Mouse (Mus musculus): Measurements from ENCODE around the gene Ndufv2.

Gene Ndufv2

GRCm38 (mm10) chr17:66101380-66102330 lies at the start of gene Ndufv2:
TSS of gene Ndufv2 (minus strand) at chr17:66101559.
- peak; percentile 95 for DNase-seq

GRCm38 (mm10) chr17:66131212-66131611 lies 29.9 kb upstream of the Ndufv2 start:
- DNase-seq: no peak

DNA sequence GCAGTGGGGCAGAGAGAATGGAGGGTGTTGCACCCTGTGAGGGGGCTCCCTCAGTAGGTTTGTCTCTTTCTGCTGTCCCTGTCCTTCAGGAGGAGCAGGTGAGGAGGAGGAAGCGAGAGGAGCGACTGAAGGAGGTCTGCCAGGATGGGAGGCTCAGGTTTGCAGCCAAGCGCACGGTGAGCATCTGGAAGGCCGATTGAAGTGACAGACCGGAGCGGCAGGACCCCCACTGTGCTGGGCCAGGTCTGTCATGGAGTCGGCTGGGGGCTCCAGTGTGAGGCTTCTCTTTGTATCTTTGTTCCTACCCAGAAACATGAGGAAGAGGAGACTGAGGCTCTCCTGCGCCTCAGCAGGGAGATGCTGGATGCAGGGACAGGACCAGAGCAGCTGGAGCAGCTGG lies 29.0 kb upstream of the Ndufv2 start:
- DNase-seq: no peak

DNA sequence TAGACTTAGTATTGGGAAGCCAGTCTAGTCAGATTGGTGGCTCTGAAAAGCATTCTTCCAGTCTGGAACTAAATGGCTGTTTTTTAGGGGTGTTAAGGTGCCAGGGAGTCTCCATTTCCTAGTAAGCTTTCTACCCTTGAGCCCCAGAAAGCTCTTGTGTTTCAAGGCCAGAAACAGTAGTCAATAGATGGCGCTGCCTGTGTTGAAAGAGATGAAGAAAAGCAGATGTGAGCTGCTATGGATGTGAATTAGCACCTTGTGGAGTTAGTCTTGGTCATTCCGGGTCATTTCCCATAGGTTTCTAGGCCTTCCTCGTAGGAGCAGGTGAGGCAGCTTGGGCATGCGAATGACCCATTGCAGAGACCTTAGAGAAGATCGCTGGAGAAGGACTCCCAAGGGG lies 23.9 kb upstream of the Ndufv2 start:
- no peak for DNase-seq

DNA sequence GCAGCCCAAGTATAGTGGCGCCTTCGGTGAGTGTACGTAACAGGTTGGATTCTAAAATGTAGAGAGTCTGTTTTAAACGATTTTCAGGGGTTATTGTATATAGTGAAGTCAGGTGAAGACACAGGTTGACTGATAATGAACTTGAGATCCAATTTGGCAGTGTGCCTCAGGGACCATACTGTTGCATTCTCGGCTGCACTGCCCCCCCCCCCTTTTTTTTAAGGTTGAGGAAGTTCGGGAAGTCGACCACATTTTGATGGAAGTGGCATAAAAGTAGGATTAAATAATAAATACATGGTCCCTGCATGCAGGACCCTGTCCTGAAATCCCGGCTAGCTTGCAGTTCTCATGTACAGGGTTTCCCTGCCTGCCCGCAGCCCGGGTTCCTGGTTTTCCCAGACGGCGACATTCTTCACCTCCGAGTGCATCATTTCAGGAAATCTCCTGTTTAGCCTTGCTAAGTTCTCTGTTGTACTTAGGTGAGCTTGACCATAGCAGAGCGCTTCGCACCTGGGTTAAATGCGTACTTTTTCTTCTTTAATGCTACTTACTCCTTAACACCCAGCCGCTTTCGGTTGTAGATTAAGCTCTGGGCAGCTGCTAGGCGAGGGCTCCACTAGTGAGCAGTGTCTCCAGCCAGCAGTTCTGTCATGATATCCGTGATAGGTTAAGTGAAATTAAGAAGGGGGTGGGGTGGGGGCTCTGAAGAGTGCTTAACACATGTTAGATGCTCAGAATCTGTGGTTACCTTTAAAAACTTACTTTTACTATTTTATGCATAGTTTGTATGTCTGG lies 22.7 kb upstream of the Ndufv2 start:
- no peak for DNase-seq

DNA sequence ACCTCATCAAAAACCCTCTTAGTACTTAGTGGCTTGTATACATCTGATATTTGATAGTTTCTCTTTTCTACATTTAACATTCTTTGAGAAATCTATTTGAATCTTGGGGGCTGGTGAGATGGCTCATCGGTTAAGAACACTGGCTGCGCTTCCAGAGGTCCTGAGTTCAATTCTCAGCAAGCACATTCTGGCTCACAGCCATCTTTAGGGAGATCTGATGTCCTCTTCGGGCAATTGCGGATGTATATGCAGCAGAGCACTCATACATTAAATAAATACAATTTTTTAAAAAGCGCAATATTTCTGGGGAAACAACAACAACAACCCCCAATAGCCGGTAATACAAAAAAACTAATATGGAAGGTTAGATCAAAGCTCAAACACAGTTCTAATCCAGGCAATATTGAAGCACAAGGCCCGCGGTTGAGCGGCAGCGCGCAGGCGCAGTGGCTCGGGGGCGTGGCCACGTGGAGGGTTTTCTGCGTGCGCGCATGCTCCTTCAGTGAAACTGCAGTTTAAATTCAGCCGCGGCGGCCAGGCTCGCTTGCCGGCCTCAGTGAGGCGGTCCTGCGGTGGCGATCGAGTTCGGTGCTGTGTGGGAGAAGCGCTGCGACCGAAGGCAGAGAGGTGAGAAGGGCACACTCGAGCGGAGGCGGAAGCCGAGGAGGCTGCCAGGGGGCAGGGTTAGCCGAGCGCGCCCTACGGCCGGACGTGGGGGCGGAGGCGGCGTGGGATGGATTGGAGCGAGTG lies 21.9 kb upstream of the Ndufv2 start, which contains the start of gene Ddx11:
Gene Ddx11 (plus strand): TSS at position 455 of the 750 bp plus-strand sequence.
- DNase-seq: peak; percentile 93

GRCm38 (mm10) chr17:66120701-66121100 lies 19.3 kb upstream of the Ndufv2 start:
- DNase-seq: no peak

DNA sequence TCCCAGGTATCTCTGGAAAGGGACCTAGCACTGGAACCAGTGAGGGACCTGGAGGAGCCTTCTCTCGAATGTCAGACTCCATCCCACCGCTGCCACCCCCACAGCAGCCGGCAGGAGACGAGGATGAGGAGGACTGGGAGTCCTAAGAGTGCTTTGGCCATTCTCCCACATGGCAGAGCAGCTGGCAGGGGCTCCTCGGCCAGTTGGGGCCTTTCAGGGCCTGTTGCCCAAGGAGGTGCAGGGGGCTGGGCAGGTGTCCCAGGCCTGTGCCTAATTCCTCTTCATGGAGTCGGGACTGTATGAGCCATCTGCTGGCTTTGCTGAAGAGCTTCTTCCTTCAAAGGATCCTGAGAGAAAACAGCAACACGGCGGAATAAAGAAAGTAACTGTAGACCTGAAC lies 17.6 kb upstream of the Ndufv2 start:
- DNase-seq: no peak

GRCm38 (mm10) chr17:66112166-66112565 lies 10.8 kb upstream of the Ndufv2 start:
- DNase-seq: no peak

DNA sequence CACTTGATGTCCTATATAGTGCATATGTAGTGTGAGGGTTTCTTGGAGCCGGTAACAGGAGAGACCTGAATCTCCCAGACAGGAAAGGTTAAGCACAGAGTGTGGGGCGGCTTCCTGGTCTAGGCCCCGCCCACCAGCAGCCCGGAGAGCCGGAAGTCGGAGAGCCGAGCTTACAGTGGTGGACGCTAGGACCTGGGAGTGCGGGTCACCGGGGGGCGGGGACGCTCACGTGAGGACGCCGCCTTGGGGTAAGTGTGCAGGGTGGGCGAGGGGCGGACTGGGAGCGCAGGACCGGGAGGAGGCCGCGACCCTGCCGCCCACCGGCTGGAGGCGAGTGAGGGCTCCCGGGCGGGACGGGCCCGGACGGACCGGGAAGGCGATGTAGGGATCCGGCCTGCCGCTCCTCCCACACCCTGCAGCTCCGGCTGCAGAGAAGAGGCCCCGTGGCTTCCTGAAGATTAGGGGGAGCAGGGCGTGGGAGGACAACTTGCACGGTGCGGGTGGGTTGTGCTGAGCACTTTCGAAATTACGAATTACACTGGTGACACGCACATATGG lies 10.1 kb upstream of the Ndufv2 start, which contains the start of gene Washc1:
Gene Washc1 (plus strand): TSS at position 144 of the 558 bp plus-strand sequence.
- peak; percentile 94 for DNase-seq

GRCm38 (mm10) chr17:66110746-66111145 lies 9.4 kb upstream of the Ndufv2 start:
- no peak for DNase-seq

DNA sequence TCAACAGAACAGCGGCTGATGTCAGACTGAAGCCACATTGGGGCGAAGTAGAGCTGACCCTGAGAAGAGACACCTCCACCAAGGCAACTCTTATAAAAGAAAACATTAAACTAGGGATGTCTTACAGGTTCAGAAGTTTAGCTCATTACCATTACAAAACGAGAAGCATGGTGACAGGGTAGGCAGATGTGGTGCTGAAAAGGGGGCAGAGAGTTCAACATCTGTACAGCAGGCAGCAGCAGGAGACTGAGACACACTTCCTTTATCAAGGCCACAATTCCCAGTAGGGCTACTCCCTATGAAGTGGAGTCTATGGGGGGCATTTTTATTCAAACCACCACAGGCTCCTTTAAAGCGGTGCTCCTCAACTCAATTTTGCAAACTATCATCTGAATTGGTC lies 6.8 kb upstream of the Ndufv2 start:
- DNase-seq: no peak

GRCm38 (mm10) chr17:66107466-66107865 lies 6.1 kb upstream of the Ndufv2 start:
- no peak for DNase-seq

DNA sequence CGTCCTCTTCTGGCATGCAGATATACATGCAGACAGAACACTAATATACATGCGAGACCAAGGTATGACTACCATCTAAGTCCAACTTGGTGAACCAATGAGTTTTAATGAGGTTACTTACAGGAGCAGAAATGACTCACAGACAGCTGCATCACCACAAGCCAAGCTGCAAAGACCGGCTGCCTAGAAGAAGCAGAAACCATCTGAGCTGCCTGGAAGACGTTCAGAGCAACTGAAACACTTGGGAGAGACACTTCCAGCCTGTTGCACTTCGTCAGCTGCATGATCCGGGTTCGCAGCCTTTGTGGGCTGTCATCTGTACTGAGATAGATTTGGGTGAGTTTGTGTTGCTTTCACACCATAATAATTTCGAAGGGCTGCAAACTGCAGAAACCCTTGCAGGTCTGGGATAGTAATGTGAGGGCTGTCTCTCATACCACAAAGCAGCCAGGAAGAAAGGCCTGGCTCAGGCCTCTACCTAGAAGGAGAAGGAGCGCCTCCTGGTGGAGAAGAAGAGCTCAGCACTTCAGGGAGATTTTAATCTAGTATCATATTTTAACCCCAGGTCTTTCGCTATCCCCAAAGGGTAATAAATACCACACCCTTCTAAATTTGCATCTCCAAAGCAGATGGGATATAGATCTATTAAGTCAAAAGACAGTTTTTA lies 5.4 kb upstream of the Ndufv2 start:
- peak; percentile 80 for DNase-seq

DNA sequence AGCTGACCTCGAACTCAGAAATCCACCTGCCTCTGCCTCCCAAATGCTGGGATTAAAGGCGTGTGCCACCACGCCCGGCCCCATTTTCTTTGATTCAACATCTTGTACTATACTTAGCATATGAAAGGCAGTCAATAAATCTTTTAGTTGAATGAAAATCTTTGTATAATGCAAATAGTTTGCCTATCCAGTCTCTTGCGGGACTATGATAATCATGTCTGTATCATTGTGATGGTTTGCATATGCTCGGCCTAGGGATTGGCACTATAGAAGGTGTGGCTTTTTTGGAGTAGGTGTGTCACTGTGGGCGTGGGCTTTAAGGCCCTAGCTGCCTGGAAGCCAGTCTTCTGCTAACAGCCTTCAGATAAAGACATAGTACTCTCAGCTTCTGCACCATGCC lies 2.7 kb upstream of the Ndufv2 start:
- no peak for DNase-seq

DNA sequence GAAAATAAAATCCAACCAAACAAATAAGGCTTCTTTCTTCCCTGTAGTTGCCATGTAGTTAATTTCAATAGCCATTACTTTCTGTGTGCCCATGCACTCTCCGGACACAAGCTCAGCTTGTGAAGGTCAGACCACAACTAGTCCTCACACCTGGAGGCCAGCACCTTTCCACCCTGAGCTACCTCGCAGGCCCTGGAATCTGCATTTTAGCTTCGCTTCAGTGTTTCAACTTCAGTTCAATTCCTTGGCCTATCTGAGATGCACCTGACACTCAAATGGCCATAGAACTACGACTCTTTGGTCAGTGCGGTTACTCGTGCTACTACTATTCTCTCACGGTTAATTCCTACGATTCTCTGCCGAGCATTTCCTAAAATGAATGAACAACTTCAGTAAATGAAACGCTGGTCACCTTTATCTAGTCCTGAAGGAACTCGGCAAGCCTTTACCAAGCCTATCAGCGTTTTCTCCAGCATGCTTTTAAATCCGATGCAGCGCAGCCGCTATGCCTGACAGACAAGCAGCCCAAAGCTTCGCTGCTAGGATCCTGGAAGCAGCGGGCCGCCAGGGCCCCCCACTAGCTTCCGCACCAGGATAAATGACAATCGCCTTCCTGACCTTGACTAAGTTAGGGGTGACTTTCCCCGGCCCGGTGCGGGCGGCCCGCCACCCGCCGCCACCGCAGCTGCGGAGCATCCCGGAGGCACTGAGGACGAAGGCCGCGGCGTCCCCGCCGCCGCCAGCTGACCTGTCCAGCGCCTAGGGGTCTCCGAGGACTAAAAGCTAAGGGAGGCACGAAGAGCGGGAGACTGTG lies 586 bp downstream of the Ndufv2 start:
- peak; percentile 22 for DNase-seq

- DNase-seq: no peak
Measured at GRCm38 (mm10) chr17:66092664-66093063, 8.7 kb downstream of the Ndufv2 start.

DNA sequence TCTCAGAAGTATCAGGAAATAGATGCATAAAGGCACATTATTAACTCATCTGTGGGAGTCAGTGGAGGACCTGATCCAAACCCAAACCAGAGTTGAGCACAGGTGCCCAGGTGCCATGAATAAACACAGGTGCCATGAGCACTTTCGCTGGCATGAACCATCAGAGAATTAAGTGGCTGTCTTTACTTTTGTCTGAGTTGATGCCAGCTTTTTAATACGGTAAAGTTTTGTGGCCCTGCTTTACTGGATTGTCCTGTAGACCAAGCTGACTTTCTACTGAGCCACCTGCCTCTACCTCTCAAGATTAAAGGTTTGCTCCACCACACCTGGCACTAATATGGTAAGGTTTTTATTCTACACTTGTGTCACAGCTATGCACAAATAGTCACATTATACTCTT lies 9.3 kb downstream of the Ndufv2 start:
- no peak for DNase-seq

GRCm38 (mm10) chr17:66091392-66091791 lies 10.0 kb downstream of the Ndufv2 start:
- no peak for DNase-seq

DNA sequence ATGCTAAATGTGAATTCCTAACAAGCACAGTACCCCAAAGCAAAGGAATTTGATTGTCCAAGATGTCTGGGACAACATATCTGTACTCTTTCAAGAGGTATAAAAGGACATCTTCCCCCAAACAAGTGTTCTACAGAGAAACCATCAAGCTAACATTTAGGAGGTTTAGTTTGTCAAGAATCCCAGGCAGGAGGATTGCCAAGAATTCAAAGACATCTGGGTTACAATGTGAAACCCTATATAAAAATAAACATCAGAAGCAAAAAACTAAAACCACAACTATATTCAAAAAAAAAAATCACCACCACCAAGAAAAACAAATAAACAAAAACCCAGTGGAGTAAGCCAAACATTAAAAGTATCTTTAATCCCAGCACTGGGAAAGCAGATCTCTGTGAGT lies 11.1 kb downstream of the Ndufv2 start:
- DNase-seq: no peak

DNA sequence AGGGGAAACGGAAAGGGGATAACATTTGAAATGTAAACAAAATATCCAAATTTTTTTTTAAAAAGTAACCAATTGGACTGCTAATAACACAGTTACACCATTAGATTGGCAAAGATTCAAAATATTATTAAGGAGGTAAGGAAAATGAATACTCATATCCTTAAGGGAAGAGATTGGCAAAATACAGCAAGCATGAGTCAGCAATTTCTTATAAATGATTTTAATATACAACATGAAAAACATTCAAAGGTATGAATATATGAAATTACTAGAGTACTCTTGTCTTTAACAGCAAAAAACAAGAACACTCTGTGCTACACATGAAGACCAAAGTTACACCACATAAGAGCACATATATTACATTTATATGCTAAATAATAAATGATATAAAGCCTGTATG lies 16.3 kb downstream of the Ndufv2 start:
- no peak for DNase-seq

Measured in lung, postnatal 36 days (tissue).